Mouse (Mus musculus) large intestine, adult 2 months (tissue): ENCODE results near the gene Kdm1b. TPM values are rescaled to one million over a fixed set of nuclear protein-coding genes. Genes with fewer than 3 reads are reported as not detected.

Experiments
- DNase-seq: peaks from one replicate; pipeline ENCODE4 v3.0.0-alpha.2; 2012; ENCODE audit warnings: low read depth, low spot score
- WGBS: fragments of 180-500 bp; shearing (Covaris S2); methylation state at CpG from one replicate; pipeline ENCODE4 v1.1.7; 2018; 5-methylcytosine and 5-hydroxymethylcytosine counted together
- polyA plus RNA-seq: library from polyadenylated mRNA; depleted of rRNA; stranded (reverse); fragments of >200 nt; gene quantifications from 2 replicates; pipeline ENCODE4 v1.2.3, GENCODE M21; 2012

Gene Kdm1b
- polyA plus RNA-seq, 1 experiment: 7.0 TPM

GRCm38 (mm10) chr13:47104856-47105541 is 61.7 kb downstream of the Kdm1b start:
- WGBS: under 1% methylated on average over 25 of the region's 25 CpGs
- no peak for DNase-seq

- peak; percentile 64 for DNase-seq
- WGBS: under 1% methylated on average over 126 of the region's 129 CpGs
Observed at GRCm38 (mm10) chr13:47105711-47106579, 62.6 kb downstream of the Kdm1b start, which contains the start of gene Dek. TSS of gene Dek (minus strand) at chr13:47106201.

- no peak for DNase-seq
- WGBS: under 1% methylated on average over 20 of the region's 20 CpGs
Observed at GRCm38 (mm10) chr13:47106580-47106888, 63.2 kb downstream of the Kdm1b start.

GRCm38 (mm10) chr13:47109239-47109638 is 65.9 kb downstream of the Kdm1b start:
- 47% methylated on average over 2 of the region's 2 CpGs for WGBS
- DNase-seq: no peak

GRCm38 (mm10) chr13:47111185-47111584 is 67.9 kb downstream of the Kdm1b start:
- 76% methylated on average over 3 of the region's 3 CpGs for WGBS
- DNase-seq: no peak

GRCm38 (mm10) chr13:47112056-47112455 is 68.8 kb downstream of the Kdm1b start:
- no peak for DNase-seq
- WGBS: 58% methylated on average over 3 of the region's 3 CpGs

- WGBS: 57% methylated on average over 3 of the region's 3 CpGs
Observed at GRCm38 (mm10) chr13:47112924-47113323, 69.6 kb downstream of the Kdm1b start.

GRCm38 (mm10) chr13:47116000-47116399 is 72.7 kb downstream of the Kdm1b start:
- WGBS: 77% methylated on average over 3 of the region's 3 CpGs
- no peak for DNase-seq

More at GRCm38 (mm10) chr13:47112924-47113323, 69.6 kb downstream of the Kdm1b start:
- no peak for DNase-seq

GRCm38 (mm10) chr13:47121333-47121889 is 78.1 kb downstream of the Kdm1b start:
- no peak for DNase-seq
- WGBS: 51% methylated on average over 12 of the region's 12 CpGs

- WGBS: 2% methylated on average over 55 of the region's 55 CpGs
- no peak for DNase-seq
Observed at GRCm38 (mm10) chr13:47122537-47123430, 79.5 kb downstream of the Kdm1b start, which contains the start of gene Rnf144b. TSS of gene Rnf144b (plus strand) at chr13:47122656.

- 52% methylated on average over 3 of the region's 3 CpGs for WGBS
- DNase-seq: no peak
Observed at GRCm38 (mm10) chr13:47124449-47124848, 81.2 kb downstream of the Kdm1b start.

- DNase-seq: no peak
- 85% methylated on average over 6 of the region's 6 CpGs for WGBS
Observed at GRCm38 (mm10) chr13:47124986-47125385, 81.7 kb downstream of the Kdm1b start.

GRCm38 (mm10) chr13:47125595-47125994 is 82.3 kb downstream of the Kdm1b start:
- 77% methylated on average over 5 of the region's 5 CpGs for WGBS
- no peak for DNase-seq

- DNase-seq: no peak
- WGBS: 65% methylated on average over 4 of the region's 4 CpGs
Observed at GRCm38 (mm10) chr13:47129090-47129489, 85.8 kb downstream of the Kdm1b start.

GRCm38 (mm10) chr13:47133058-47133457 is 89.8 kb downstream of the Kdm1b start:
- 72% methylated on average over 8 of the region's 8 CpGs for WGBS
- DNase-seq: no peak

GRCm38 (mm10) chr13:47134836-47135235 is 91.5 kb downstream of the Kdm1b start:
- WGBS: 93% methylated on average over 7 of the region's 7 CpGs

More at GRCm38 (mm10) chr13:47134836-47135235, 91.5 kb downstream of the Kdm1b start:
- DNase-seq: no peak
